Mouse (Mus musculus) spleen, postnatal 14 days (tissue): ENCODE data around the gene Coro7.
A peak's percentile ranks its signal among the peaks of the same experiment; 100 is the strongest.
"Not testable (repeated sequence)": the region's sequence is repeated elsewhere in the genome, so short reads cannot be mapped to it uniquely, and the experiment has no call there.

Source experiments
- DNase-seq, 2 experiments: peaks; one replicate each; pipeline ENCODE4 v3.0.0; 2021 to 2022; ENCODE audit warnings: low spot score in 2 of 2

The Coro7 gene

DNA sequence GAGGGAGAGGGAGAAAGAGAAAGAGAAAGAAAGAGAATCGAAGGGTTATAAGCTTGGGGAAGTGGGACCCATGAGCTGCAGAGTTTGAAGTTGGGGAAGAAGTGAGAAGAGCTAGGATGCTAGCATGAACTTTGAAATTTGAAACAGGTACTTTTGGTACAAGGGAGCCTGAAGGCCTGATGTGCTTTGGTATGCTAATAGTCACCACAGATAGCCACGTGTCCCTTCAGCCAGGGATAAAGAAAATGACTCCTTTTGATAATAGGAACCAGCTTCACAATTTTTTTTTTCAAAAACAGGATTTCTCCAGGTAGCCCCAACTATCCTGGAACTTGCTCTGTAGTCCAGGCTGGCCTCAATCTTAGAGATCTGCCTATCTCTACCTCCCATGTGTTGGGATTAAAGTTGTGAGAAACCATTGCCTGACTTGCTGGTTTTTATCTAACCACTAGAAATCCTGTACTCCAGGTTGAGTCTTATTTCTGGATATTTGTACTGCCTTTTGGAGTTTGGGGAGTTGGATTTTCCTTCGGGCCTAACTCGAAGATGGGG, 3.1 kb upstream of the Coro7 start:
- no peak for DNase-seq

DNA sequence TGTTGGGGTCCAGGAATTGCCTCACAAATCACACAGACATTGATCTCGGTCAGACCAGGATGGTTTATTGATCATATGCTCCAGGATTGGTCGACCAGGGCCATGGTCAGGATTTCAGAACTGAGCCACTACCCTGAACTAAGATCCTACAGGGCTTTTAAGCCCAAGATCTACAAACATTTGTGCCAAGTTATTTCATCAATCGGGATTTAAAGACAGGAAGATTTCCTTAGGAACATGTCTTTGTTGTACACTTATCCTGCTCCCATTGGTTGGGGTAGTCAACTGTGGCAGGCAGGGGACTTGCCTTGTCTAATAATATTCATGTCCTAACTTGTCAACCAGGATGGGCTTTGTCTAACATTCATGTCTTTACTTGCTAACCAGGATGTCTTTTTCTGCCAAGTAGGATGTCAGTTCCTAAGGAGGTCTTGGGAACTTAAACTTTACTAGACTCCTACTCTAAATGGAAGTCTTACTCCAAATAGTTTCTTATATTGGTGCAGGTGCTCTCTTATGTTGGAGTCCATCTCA, 1.4 kb upstream of the Coro7 start:
- DNase-seq: not testable (repeated sequence)

DNA sequence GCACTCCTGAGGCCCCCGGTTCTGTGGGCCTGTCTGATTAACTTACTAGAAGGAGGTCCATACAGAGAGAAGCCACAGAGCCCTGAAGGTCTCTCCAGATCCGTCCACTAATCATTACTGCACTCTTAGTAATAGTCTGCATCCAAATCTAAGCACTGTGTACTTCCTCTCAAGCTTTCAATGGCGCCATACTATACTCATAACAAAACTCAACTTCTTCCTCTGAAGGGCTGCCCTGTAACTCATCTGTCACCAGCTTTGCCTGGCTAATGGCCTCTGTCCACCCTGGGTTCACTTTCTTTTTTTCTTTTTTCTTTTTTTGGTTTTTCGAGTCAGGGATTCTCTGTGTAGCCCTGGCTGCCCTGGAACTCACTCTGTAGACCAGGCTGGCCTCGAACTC, 1.5 kb downstream of the Coro7 start:
- DNase-seq: no peak

DNA sequence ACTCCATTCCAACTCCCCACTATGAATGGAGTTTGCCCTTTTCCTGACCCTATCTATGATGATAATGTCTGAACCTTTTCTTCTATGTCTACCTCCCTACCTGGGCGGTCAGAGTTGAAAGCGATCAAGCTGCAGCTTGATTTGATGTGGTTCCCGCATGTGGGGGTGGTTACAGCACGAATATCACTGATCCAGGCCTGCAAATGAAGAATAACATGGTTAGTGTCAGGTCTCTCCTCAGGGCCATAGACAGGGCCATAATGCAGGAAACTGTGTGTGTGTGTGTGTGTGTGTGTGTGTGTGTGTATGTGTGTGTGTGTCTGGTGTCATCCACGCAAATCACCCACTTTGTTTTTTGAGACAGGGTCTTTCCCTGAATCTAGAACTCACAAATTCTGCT, 2.7 kb downstream of the Coro7 start:
- no peak for DNase-seq

DNA sequence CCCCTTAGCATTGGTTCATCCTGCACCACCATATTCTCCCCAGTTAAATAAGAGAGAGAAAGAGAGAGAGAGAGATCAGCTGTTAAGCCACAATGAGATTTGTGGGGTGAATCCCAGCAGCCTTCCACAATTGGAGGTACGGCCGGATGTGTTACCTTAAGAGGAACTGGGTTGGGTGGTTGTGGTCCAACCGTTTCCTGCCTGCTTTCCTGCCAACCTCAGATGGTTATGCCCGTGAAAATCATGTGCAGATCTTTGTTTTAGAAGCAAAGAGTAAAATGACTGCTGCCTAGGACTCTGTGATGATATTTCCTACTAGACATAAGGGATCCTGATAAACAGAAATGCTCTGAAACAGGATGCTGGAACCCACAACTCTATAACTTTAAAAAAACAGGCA, 5.5 kb downstream of the Coro7 start:
- no peak for DNase-seq

DNA sequence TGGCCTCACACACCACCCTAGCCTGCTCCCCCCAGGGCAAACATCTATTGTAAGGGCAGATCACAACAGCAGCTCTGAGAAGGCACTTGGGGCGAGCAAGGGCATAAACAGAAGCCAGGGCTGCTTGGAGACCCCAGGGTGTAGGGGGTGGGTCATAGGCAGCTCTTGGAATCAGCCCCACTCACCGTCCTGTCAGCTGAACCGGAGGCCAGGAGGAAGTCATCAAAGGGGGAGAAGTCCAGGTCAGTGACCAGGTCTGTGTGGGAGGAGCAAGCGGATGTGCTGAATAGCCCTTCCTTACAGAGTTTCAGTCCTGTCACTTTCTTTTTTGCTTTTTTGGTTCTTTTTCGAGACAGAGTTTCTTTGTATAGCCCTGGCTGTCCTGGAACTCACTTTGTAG, 9.3 kb downstream of the Coro7 start:
- DNase-seq: no peak

DNA sequence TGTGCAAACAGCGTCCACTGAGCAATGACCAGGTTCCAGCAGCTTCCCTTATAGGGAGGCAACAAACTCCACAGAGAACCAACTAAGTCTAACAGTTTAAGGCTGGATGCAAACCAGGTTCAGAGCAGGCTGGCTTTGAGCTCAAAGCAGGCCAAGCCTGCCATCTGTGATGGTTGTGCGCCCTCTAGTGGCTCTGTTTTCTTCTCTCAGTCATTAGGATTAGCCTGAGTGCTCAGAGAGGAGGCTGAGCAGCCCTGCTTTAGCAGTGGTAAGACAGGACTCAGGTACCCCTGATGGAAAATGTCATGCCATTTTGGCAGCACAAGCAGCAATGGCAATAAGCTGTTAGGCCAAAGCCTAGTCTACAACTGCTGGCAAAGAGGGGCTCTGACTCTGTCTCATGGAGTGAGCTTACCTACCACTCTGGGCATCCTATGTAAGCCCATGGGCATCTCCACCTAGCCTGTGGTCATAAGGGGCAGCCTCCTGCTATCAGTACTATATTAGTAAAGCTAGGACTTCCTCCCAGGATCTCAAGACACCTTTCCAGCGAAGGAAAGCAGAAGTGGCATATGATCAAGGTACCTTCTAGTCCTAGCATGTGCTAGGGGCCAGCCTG, 12.3 kb downstream of the Coro7 start:
- DNase-seq: peak; percentile 55 to 85

DNA sequence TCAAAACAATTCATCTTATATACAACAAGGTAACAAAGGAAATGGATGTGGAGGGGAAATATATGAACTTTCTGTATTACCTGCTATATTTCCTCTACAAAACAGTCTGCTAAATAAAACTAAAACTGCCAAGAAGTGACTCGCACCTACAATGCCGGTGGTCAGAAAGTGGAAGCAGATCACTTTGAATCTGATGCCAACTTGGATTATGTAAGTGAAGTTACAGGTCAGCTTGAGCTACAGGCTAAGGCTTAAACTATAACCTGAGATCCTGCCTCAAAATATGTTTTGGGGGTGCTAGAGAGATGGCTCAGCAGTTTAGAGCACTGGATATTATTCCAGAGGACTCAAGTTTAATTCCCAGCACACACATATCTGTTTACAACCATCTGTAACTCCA, 13.9 kb downstream of the Coro7 start:
- DNase-seq: no peak

DNA sequence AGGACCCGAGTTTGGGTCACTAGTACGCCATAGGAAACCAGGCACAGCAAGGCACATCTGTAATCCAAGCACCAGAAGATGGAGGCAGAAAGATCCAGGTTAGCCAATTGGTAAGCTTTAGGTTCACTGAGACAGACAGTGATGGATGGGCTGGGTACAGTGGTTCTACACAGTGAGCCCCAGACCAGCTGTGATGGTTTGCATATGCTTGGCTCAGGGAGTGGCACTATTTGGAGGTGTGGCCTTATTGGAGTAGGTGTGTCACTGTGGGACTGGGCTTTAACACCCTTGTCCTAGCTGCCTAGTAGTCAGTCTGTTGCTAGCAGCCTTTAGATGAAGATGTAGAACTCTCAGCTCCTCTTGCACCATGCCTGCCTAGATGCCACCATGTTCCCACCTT, 15.8 kb downstream of the Coro7 start:
- no peak for DNase-seq

DNA sequence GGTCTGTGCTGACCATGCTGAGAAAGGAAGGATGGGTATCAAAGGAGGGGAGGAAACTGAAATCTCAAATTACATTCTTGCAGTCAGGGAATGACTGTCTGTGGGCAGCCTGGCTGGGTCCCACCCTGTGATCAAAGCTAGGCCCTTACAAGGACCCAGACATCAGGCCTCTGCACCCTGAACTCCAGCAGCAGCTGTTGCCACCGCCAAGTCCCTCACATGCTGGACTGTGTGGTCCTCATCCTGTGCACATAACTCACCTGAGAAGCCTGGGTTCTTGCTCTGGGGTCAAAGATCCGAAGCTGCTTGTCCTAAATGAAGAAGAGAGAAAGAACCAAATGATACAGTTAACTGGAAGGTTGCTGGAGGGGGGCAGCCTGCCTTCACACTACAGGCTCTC, 18.0 kb downstream of the Coro7 start:
- no peak for DNase-seq

DNA sequence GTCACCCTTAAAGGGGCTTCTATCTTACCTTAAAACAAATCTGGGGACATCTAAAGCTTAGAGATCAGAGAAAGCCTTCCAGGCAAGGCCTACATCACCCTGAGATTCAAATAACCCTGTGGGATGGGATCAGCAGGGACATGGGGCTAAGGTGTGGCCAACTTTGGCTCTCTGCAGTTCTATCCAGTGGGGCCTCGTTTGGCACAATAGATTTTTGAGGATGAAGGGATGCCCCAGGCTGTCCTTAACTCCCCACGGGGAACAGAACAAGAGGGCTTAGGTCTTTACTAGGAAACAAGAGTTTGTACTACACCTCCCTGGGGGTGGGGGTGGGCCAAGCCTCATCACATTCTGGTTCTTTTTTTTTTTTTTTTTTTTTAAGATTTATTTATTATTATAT, 20.3 kb downstream of the Coro7 start:
- DNase-seq: no peak

DNA sequence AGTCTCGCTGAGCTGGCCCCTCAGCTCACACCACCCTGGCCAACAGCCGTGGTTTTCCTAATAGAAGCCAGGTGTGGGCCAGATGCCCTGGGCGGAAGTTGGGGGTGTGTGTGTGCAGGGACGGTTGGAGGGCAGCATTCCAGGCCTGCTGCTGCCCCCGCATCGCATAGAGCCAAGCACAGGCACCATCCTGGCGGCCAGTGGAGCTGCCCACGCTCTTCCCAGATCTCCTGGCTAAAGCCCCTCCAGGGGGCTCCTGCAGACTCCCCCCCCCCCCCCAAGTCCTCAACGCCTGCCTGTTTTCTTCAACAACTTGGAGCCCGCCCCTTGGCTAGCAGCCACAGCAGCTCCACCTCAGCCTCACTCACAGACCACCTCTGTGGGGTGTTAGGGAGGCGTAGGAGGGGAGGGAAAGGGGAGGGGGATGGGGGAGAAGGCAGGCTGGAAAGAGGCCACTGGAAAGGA, 20.8 kb downstream of the Coro7 start:
- no peak for DNase-seq

DNA sequence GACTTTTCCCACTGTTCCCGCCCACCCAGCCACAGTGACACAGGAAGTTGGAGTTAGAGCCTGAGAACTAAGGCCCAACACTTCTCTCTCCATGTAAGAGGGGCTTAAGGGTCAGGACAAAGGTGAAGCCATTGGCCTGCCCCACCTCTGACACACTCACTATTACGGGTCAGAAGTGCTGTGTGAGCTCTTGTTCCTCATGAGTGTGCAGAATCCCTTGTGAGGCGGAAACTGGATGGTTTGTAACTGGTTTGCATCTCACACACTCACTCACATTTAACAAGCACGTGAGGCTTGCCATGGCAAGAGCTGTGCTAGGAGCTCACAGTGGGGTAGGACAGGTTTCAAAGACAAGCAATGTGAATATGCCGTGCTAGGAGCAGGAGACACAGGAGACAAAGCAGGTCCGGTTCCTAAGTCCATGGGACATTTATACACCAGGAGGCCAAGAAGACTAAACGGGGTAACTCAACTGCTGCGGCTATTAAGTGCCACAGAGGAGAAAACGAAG, 23.0 kb downstream of the Coro7 start:
- DNase-seq: no peak

DNA sequence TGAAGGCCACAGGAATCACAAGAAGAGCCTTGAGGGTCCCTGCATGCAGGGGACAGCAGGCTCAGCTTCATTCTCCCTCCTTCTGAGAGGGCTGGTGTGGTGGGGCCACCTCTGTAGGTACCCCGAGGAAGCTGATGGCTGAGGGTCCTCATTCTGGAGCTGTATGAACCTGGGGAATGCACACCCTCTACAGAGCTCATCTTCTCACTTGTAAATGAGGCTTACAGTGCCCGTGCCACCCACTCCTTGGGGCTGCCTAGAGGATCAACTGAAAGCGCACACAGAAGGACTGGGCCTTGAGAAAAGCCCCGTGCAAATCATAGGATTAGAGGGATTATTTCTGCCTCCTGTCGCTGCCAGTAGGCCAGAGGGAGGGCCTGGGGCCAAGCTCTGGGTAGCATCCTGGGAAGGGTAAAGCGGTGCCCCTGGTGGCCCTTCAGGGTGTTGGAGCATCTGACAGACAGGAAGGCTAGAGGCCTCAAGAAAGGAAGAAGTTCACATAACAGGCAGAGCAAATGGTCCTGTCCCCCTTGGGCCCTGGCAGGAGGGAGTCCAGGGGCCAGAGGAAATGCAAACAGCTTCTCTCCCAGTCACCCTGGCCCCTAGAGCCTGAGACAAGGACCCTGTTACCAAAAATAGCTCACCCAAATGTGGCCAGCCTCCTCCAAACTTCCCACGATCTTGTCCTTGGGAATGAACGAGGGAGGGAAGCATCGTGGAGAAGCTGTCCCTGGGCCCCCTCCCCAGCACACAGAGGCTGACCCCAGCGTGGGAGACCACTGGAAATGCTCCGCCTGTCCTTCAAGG, 23.6 kb downstream of the Coro7 start:
- no peak for DNase-seq

DNA sequence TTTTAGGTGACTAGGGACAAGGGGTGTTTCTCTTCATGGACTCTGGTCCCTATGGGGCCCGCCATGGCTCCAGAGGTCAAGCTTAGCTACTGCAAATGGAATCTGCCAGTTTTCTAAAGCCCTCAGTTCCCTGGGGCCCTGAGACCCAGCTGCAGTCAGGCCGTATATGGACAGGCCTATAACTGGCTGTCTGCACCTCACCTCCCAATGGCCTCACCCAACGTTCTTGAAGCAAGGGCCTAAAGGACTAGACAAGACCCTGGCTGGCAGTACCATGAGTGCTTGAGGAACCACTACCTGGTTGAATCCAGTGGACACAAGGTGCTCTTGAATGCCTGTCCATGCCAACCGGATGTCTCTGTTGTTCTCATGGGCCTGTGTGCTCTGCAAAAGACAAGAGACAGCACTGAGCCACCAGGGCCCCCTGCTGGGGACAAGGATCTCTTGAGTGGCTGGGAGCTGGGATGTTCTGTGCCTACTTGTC, 24.3 kb downstream of the Coro7 start:
- DNase-seq: no peak

DNA sequence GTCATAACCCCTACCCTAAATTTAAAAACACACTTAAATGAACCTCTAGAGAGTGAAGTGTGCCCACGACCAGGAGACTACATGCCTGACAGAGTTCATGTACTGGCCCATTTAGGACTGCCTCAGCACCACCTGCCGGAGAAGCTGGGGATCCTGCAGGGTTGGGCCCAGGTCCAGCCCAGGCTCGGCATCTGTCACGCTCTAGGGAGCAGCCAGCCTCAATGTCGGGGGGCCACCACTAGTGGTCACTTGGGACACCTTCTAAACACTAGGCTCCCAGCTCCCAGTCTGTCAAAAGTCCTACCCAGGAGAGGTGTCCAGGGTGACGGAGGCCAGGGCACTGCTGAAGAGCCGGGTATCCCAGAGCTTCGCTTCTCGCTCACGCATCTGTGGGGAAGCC, 24.9 kb downstream of the Coro7 start:
- no peak for DNase-seq

DNA sequence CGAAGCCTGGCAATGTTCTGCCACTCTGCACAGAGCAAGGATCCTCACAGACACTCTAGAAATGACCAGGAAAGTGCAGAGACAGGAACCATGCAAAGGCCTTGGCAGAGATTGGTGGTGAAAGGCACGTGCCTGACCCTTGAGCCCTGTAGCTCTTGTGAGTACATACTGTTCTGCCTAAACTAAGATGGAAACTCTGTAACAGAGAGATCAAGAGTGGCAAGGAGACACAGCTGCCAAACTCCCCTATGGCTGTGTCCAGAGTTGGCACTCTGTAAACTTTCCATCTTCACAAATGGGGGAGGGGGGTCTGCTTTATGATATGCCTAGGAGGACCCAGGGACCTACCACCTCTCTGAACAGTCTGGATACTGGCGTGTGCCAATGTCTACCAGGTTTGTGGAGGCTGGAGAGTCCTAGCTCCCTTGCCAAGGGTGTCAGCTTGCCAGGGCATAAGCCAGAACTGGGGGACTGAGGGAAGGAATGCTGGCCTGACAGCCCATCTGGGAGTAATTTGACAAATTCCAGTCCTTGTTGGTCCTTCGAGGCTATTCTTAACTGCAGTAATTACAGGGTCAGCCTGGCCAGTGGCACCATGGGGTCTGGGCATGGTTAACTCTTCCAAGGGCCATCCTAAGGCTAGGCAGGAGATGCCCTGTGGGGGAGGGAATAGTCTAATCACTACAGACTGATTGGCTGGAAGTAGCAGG, 26.7 kb downstream of the Coro7 start:
- DNase-seq: no peak

DNA sequence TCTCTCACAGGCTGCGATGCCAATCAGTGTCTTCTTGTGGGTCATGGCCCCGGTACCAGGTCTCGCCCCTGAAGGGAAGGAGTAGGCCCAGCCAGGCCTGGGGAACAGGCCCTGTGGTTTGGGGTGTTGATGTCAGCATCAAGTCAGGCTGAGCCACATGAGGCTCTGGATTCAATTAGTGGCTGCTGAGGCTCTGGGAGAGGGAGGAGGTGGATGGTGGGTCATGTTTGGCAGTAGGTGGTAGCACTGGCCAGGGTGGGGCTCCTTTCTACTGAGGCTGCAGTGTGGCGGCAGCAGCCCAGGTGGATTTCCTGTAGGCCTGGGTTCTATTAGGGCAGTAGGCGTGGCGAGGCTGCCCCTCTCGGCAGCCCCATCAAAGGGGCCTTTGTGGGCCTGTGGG, 28.0 kb downstream of the Coro7 start:
- DNase-seq: no peak

DNA sequence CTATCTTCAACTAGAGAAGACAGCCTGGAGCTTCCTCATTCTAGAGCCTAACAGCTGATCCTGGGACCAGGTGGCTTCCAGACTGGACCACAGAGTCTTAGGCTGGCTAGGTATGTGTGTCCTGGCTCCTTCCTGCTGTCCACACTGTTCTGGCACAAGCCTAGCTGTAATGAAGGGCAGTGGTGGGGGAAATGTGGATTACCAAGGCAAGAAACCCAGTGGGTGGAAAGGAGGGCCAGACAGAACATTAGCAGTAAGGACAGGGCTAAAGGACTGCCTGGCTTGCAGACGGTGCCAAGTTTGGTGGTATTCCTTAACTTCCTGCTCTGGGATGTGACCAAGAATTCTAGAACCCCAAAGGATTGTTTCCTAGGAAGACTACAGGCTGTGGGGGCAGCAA, 28.5 kb downstream of the Coro7 start:
- DNase-seq: no peak

DNA sequence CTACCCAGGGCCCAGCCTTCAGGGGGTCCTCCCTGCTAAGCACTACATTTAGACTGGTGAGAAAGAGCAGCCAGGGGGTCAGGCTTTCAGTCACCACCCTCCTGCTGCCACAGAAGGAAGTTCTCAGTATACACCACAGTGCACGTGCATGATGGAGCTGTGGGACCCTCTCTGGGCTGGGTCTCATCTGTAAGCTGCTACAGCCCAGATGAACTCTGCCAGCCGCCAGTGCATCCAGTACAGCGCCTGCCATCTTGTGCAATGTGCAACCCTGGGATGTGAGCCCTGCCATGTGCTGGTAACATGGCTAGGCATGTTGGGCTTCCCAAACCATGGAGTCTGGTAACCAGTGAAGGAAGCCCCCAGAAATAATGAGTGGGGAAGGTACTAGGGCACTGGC, 29.4 kb downstream of the Coro7 start:
- DNase-seq: no peak

DNA sequence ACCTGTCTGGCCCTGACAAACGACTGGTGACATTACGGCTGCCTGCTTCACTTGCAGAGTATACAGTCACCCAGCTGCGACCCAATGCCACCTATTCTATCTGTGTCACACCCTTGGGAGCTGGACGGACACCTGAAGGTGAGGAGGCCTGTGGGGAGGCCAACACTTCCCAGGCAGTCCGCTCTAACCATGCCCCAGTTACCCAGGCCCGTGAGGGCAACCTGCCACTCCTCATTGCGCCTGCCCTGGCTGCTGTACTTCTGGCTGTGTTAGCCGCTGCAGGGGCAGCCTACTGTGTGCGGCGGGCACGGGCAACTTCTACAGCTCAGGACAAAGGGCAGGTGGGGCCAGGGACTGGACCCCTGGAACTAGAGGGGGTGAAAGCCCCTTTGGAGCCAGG, 29.9 kb downstream of the Coro7 start:
- no peak for DNase-seq

DNA sequence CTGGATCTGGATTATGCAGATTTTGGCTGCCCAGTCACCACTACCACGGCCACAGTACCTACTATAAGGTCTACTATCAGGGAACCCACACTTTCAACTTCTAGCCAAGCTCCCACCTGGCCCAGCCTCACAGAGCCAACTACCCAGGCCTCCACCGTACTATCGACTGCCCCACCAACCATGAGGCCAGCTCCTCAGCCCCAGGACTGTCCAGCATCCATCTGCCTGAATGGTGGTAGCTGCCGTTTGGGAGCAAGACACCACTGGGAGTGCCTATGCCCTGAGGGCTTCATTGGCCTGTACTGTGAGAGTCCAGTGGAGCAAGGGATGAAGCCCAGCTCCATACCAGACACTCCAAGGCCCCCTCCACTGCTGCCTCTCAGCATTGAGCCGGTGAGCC, 30.4 kb downstream of the Coro7 start:
- DNase-seq: no peak
